Mouse (Mus musculus) thymus, postnatal 25 days (tissue): Measurements from ENCODE around the gene Copg1.
A peak's percentile ranks its signal among the peaks of the same experiment; 100 is the strongest.

Experiments used
- DNase-seq: peaks from one replicate; pipeline ENCODE4 v3.0.0; 2022

Gene Copg1

DNA sequence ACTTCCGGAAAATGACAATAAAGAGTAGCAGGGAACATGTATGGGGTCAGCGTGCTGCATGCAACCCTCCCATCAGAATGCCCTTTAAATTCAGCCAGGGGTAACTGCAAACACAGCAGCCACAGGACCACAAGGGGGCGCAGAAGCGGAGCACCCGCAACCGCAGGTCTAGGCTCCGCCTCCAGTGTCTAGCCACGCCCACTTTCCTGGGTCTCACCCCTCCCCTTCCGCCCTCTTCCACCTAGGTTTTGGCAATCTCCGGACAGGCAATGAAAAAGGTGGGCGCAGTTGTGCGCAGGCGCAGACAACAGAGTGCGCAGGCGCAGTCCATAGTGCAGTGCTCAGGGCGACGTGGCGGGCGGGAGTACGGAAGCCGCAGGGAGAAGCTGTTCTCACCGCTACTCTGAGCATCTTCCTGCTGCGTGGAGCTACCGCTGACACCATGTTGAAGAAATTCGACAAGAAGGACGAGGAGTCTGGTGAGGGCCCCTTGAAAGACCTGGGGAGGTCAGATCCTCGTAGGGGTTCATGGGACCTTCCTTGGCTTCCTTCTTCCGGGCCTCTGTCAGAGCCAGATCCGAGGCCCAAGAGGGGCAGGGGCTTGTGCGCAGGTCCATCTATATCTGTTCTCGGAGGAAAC, at the start of gene Copg1:
Gene Copg1 (plus strand): TSS at position 221 of the 640 bp plus-strand sequence.
- peak; percentile 100 for DNase-seq

- peak; percentile 86 for DNase-seq
Measured at GRCm38 (mm10) chr6:87838551-87839197, 48.9 kb upstream of the Copg1 start, which contains the start of gene Isy1. TSS of gene Isy1 (minus strand) at chr6:87838798.

DNA sequence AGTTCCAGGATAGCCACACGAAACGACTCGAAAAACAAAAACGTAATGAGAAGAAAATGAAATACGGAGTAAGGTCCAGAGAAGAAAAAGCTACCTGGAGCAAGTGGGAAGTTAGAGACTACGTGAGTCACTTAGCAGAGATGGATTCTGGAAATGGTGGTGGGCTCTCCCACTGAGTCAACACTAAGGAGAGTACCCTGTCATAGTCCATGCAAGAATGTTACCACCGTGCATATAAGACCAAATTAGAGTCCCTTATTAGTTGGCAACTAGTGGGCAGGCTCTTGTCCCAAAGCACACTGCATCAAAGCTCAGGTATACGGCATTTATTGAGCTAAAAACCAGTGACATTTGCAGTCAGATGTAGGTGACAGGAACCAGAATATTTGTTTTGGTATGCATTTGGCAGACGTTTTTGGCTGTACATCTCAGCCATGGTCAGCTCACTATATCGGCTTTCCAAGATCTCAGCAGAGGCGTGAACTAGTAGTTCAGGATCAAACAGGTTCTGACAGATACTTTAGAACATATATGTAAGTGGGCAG, 47.7 kb upstream of the Copg1 start:
- DNase-seq: no peak

GRCm38 (mm10) chr6:87841635-87842034, 46.0 kb upstream of the Copg1 start:
- no peak for DNase-seq

- DNase-seq: peak; percentile 30
Measured at GRCm38 (mm10) chr6:87842254-87842653, 45.4 kb upstream of the Copg1 start.

GRCm38 (mm10) chr6:87845031-87845695, 42.5 kb upstream of the Copg1 start:
- DNase-seq: no peak

DNA sequence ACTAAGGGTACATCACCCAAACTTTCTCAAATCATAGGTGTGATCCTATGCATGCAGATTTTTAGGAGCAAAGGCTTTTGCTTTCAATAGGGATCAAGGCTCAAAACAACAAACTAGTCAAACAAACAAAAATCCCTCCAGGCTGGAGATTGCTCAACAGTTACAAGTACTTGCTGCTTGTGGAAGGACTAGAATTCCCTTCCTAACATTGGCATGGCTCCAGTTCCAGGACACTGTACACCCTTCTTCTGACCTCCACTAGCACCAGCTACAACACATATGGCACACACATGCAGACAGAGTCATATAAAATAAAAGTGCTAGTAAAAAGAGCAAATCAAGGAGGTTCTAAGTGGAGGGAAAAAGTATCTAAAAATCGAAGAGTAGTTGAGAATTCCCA, 40.8 kb upstream of the Copg1 start:
- DNase-seq: no peak

GRCm38 (mm10) chr6:87849780-87850154, 37.8 kb upstream of the Copg1 start:
- peak; percentile 16 for DNase-seq

- DNase-seq: no peak
Measured at GRCm38 (mm10) chr6:87850155-87850899, 37.3 kb upstream of the Copg1 start.

- DNase-seq: peak; percentile 97
Measured at GRCm38 (mm10) chr6:87850900-87851614, 36.6 kb upstream of the Copg1 start, which contains the start of gene Cnbp. TSS of gene Cnbp (minus strand) at chr6:87851106.

DNA sequence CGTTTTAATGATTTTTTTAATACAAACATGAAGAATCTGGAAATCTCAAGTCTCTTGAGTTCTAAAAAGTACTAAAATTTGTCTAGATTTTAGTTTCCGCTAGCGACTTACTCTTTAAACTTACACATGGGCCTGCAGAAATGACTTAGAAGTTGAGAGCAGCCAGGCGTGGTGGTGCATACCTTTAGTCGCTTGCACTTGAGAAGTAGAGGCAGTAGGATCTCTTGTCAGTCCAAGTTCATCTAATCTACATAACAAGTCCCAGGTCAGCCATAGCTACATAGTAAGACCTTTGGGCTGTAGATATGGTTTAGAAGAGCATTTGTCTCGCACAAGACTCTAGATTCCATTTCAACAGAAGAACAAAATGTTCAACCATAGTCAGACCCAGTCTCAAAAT, 35.7 kb upstream of the Copg1 start:
- DNase-seq: no peak

DNA sequence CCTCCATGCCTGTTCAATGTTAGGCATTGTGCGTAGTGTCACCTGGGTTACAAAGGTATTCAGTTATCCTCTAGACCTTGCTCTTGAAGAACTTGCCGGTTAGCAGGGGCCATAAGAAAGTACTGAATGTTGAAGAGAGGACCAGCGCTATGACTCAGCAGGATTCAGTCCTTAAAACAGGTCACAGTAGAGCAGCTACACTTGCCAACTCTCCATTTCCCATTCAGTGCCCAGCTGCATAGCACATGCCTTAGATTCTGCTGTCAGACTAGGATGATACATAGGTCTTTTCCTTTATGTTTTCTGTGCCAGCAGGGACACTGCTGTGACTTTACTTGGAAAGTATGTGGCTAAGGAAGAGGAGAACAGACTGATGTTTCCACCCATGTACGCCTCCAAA, 34.2 kb upstream of the Copg1 start:
- no peak for DNase-seq

- no peak for DNase-seq
Measured at GRCm38 (mm10) chr6:87857071-87857470, 30.5 kb upstream of the Copg1 start.

DNA sequence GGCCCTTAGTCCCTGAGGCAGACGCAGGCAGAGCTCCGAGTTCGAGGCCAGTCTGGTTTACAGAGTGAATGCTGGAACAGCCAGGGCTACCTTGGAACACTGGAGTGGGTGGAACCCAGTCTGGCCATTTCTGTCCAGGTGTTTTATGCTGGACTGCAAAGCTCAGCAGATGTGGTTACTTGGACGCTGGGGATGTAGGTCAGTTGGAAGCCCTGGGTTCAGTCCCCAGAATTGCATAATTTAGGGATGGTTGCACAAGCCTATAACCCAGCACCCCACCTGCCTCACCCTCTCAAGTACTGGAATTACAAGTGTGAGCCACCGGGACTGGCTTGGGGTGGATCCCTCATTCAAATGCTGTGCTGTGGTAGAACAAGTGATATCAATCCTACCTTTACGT, 21.4 kb upstream of the Copg1 start:
- DNase-seq: no peak

DNA sequence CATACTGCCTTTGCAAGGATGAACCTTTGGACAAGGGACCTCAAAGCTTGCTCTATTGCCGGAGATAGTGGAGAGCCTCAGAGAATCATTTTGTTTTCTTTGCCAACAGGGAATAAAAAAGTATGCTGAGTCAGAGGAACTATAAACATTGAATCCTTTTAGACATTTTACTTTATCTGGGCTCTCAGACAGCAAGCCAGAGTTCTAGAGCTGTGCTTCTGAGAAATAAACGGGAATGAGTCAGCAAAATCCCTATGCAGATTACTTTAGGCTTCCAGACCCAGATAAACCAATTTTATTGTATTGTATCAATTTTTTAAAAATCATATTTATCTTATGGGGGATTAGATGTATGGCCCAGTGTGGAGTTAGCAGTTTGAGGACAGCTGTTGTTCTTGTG, 20.4 kb upstream of the Copg1 start:
- no peak for DNase-seq

GRCm38 (mm10) chr6:87868871-87869506, 18.6 kb upstream of the Copg1 start:
- DNase-seq: no peak

DNA sequence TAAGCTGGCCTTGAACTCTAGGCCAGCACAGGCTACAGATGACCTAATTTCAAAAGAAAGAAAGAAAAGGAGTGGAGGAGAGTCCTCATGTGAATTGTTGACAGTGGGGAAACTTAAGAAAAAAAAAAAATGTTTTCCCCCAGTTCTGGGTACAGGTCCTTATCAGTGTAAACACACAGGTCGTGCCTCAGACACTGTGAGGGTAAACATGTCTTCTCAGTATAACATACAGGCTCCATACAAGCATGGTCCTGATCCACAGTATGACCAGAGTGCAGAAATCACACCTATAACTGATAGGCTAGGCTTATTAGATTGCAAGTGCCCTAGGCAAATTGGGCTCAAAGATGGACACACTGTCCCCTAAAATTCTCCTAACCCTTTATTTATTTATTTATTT, 17.2 kb upstream of the Copg1 start:
- no peak for DNase-seq

GRCm38 (mm10) chr6:87871240-87871639, 16.4 kb upstream of the Copg1 start:
- no peak for DNase-seq

DNA sequence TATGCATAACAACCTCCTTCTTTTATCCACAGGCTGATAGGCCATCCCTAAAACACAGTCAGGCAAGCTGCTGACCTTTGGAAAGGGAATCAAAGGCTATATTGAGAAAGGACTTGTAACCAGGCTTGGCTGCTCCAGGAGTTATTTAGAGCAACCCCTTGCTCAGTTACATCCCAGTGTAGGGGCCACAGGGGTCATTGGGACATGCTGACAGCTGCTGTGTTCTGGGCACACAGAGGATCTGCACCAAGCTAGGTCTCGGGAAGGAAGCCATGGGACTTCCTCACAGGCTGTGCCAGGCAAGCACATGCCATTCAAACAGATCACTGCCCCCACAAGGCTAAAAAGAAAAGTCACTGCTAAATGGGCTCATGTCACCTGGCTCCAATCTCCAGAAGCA, 14.5 kb upstream of the Copg1 start:
- no peak for DNase-seq

DNA sequence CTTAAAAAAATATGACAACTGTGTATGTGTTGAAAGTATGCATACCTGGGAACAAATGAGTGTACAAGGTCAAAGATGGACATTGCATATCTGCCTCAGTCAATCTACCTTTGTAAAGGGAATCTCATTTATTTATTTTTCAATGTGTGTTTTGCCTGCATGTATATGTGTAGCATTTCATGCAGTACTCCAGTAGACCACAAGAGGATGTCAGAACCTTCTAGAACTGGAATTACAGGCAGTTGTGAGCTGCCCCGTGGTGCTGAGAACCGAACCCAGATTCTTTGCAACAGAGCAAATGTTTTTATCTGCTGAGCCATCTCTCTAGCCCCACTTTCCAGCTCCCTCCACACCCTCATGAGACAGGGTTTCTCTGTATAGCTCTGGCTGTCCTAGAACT, 13.7 kb upstream of the Copg1 start:
- no peak for DNase-seq

DNA sequence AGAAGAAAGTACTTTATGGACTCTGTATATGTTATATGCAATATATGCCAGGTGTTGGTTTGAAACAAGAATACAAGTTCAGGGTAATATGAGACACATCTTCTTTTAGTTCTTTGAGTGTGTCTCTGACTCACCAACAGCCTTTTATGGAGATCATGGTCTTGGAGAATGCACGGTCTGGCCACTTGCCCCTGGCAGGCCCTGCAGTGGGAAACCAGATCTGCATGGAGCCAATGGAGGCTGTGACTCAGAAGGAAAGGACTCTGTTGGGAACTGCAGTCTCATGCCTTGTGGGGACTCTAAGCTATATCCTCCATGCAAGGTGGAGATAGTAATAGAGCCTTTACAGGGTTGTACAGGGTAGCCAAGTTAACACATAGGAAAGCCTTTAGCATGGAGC, 12.5 kb upstream of the Copg1 start:
- no peak for DNase-seq

DNA sequence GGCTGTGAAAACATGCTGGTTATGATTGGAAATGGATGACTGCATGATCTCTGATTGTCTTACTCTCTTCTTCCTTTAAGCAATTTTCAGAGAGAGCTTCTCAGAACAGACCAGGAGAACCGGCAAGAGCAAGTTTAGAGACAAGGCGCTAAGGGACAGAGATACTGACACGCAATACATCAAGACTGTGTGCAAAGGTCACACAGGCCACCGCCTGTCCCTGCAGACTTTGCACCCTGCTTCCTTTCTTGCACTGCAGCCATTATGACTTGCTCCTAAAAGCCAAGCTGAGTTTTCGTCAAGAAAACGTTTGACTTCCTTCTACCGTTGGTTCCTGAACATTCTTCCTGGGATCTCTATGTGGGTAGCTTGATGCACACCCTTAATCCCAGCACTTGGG, 12.1 kb upstream of the Copg1 start:
- no peak for DNase-seq
